Mouse (Mus musculus) adrenal gland, adult 2 months (tissue): ENCODE data around the gene Cpox. TPM values are rescaled to one million over a fixed set of nuclear protein-coding genes. Genes with fewer than 3 reads are reported as not detected.

Experiments
- DNase-seq: peaks from one replicate; pipeline ENCODE4 v3.0.0; 2021
- polyA plus RNA-seq: library from polyadenylated mRNA; depleted of rRNA; stranded (reverse); fragments of >200 nt; gene quantifications from 2 replicates; pipeline ENCODE4 v1.2.3, GENCODE M21; 2012
- total RNA-seq, 2 experiments: library from RNA; stranded (reverse); gene quantifications; 2 replicates each; pipeline ENCODE4 v1.2.3; 2021

Gene Cpox
- total and polyA plus RNA-seq, 3 experiments, result 10.1 to 17.0 (median 12.2) TPM

DNA sequence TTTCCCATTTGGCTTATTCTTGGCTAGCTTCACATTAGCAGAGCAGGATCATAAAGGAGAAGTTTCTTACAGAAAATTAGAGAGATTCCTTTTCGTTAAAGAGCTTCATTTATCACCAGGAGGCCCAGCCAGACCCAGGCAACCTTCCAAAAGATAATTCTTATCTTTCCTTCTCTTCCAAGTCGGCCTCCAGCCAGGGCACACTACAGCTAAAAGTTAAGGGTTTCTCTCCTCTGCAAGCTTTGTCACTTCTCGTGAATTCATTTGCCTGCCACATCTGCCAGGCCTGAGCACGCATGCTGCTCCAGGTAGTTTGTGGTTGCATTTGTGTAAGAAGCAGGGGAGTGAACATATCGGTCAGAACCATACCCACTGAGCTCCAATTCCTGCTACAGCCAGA is 828 bp upstream of the Cpox start:
- peak; percentile 23 for DNase-seq

DNA sequence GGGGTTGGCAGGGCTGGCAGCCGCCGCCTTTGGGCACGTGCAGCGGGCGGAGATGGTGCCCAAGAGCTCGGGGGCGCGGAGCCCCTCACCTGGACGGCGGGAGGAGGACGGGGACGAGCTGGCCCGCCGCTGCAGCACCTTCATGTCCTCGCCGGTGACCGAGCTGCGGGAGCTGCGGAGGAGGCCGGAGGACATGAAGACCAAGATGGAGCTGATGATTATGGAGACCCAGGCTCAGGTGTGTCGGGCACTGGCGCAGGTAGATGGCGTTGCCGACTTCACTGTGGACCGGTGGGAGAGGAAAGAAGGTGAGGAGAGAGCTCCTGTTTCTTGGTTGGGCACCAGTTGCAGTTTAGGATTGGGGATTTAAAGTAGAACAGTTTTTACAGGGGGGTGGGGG is 551 bp downstream of the Cpox start:
- DNase-seq, result no peak

DNA sequence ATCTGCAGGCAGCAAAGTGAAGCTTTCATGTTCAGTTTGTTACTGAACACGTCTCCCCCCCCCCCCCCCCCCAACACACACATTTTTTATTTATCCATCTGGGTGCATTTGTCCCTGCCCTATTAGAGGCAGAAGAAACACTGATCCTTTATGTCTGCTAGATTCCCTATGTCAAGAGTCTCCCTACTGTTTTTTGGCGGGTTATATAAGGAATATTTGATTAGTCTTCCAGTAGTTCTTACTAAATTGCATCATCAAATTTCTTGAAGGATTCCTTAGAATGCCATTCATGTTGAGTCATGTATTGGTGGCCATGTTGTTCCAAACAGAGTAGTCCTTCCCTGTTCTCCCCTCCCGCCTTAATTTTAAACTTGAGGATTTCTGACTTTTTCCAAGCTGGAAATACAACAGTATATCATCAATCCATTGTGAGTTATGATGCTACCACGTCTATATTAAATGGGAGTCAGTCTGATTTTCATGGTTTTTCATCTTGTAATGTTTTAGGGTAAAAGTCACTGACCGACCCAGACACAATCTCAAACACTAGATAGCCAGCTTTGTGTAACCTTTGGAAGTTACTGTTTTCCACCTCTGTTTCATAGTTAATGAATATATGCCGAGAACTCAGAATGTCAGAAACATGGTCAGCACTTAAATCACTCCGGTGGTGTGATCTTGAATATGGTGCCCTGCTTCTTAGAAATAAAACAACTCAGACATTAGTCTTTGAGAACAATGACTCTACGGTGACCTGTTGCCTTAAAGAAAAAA is 1.3 kb downstream of the Cpox start:
- DNase-seq, result no peak

DNA sequence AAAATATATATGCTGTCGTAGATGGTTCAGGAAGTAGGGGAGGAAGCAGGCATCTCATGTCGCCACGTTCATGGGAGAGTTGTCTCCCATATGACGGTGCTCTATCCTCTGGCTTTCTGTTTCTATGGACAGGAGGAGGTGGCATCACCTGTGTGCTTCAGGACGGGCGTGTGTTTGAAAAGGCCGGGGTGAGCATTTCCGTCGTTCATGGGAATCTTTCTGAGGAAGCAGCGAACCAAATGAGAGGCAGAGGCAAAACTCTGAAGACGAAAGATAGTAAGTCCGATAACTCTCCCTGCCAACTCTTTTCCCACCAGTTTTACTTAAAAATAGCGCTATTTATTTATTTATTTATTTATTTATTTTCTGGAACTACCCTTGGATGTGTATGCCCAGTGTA is 2.3 kb downstream of the Cpox start:
- DNase-seq, result no peak

DNA sequence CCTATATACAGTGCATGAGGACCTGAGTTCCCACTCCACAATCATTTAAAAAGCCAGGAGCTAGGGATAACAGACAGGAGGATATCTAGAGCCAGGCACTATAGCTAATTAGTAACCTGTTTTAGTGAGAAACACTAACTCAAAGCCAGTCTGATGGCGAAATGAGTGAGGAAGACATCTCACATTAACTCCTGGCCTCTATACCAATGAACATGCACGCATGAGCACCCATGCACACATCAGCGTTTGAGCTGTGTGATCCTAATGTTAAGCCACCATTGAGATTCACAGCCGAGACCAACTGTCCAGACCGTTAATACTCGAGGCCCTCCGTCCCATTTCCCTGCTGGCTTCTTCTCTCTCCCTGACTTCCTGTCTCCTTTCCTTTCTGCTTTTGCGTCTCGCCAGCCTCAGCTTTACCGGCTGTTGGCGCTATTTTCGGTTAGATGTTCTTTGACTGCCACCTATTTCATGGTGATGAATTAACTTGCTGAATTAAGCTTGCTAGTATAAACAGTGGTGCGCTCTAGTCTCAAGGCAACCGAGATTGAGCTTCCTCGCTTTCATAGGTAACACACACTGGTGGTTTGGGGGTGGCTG is 3.8 kb downstream of the Cpox start:
- no peak for DNase-seq

DNA sequence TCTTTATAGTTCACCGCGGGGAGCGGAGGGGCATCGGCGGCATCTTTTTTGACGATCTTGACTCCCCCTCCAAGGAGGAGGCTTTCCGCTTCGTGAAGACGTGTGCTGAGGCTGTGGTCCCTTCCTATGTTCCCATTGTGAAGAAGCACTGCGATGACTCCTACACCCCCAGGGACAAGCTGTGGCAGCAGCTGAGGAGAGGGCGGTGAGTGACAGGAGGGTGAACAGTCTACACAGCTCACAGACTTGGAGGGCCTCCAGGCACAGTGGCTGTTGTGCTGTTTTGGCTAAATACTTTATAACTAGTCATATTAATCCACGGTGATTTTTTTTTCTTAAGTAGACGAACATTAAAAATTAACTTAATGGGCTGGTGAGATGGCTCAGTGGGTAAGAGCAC is 5.2 kb downstream of the Cpox start:
- DNase-seq, result no peak

DNA sequence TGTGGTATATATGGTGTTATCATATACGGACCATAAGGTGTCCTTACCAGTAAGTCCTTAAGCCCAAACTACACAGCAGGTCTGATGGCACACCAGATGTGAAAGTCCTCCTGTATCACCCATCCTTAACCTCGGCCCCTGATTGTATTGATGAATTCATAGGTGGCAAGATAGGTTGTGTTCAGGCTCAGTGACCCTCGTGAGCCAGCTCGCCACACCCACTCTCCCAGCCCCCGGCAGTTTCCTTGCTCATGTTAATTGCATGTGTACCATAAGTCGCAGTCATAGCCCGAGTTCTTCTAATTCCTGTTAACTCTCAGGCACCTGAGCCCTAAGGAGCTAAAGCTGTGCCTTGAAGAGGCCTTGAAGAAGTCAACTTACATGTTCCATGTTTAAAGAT is 6.1 kb downstream of the Cpox start:
- no peak for DNase-seq

- no peak for DNase-seq
These were observed 6.5 kb downstream of the Cpox start for GRCm38 (mm10) chr16:58676633-58677032.

DNA sequence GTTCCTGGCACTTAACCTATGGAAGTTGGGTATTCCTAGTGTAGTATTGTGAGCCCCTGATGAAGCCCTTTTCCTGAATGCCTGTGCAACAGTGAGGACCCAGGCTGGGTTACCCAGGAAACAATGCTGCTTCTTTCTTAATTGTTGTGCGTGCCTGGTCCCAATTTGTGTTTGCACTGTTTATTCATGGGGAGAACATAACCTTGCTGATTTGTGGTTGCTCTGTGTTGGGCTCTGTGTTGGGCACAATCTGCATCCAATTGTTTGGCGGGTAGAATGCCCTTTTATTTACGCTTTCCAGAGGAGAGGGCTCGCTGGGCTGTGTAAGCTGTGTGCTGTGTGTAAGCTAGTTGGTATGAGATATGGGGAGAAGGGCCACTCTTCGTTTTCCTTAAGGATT is 7.4 kb downstream of the Cpox start:
- DNase-seq, result no peak

GRCm38 (mm10) chr16:58678660-58679059 is 8.6 kb downstream of the Cpox start:
- DNase-seq, result no peak

DNA sequence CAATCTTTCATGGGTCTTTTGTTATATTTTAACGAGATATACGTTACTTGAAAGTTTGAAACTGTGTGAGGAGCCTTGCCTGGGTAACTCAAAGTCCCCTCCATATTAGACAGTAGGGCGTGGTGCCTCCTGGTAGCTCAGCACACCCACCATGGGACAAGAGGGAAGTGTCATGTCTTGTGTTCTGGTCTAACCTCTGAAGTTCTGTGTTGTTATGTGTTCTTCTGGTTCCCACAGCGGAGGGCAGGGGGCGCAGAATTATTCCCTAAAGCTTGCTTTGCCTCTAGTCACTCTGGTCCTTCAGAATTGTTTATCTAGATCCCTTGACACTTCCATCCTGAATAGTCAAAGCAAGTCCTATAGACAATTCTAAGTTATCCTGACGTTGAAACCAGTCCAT is 12.0 kb downstream of the Cpox start:
- no peak for DNase-seq

DNA sequence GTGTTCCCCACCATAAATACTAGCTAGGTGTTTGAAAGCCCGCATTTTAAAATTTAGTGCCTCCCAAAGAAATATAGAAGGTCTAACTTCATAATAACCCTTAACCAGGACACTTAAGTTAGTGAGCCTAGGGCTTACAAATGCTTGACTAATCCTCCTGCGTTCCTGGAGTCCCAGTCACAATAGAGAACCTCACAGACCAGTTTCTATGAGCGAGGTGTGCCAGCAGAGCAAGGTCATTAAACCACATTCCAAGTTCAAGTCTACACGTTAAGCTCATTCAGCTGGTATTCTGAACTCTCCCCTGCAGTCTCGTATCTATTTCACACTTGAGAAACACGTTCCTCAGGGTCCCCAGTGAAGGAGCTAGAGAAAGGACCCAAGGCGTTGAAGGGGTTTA is 12.8 kb downstream of the Cpox start:
- DNase-seq, result no peak

DNA sequence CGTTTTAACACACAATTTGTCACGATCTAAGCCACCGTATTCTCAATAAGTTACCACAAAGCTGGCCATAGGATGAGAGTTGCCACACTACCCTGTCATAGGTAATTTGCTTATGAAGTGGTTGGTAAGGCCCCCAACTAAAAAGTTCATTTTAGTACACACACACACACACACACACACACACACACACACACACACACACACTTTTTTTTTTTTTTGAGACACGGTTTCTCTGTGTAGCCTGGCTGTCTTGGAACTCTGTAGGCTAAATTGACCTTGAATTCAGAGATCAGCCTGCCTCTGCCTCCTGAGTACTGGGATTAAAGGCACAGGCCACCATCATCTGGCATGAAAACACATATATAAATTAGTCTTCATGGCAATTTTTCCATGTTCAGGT is 13.8 kb downstream of the Cpox start:
- DNase-seq, result no peak

DNA sequence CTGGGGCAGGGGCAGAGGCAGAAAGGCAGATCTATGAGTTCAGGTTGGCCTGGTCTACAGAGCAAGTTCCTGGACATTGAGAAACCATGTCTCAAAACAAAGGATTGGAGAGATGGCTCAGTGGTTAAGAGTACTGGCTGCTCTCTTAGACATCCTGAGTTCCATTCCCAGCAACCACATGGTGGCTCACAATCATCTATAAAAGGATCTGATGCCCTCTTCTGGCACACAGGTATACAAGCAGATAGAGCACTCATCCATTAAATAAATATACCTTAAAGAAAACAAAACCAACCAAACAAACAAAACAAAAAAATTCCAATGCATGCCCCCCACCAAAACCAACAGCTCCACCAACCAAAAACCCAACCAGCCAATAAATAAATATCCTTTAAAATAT is 14.4 kb downstream of the Cpox start:
- DNase-seq, result no peak

GRCm38 (mm10) chr16:58685548-58686537 is 15.8 kb downstream of the Cpox start:
- no peak for DNase-seq

DNA sequence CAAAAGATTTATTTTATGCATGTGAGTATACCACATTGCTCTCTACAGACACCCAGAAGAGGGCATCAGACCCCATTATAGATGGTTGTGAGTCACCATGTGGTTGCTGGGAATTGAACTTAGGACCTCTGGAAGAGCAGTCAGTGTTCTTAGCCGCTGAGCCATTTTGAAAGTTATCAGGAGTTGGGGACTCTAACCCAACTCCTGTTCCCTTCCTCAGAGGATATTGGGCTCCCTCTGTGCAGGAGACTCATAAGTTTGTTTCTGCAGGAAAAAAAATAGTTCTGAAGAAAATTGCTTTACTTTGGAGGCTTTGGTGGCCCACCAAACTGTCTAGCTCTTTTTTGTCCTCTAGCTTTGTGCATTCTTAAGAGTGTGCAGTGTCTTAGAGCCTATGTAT is 18.4 kb downstream of the Cpox start:
- DNase-seq, result no peak

- DNase-seq, result no peak
These were observed 19.6 kb downstream of the Cpox start for GRCm38 (mm10) chr16:58689555-58690169.

DNA sequence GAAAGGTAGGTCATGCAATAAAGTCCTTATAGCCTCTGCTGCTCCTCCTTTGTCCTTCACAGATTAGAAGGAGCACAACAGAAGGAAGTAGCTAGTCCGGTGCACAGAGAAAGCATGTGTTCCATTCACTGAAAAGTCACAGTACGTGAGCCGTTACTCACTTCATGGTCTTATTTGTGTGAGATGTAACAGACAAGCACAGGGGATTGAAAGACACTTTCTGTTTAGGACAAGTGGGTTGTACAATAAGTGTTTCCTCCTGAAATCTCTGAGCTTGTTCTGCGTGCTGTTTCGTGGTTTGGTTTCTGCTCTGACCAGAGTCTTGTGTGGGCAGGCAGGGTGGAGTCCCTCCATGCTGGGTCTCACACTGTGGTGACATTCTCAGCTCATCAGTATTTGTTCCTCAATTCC is 20.2 kb downstream of the Cpox start:
- DNase-seq, result no peak

DNA sequence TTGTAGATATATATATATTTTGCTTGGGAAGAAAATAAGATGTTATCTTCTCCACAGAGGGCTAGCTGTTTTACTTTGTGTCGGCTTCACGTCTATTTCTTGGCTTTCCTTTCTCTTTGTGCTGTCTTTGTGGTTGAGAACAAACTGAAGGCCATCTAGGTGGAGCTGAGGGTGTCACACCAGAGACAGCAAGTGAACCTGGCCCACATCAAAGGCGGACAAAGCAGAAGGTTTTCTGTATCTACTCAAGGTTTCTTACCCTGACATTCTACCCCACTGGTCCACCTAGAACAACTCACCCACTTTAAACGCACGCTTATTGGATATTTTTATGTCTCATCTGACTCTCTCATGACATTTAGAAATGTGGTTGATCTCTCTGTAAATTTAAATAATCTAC is 24.0 kb downstream of the Cpox start:
- DNase-seq, result no peak

GRCm38 (mm10) chr16:58696796-58697195 is 26.7 kb downstream of the Cpox start:
- DNase-seq, result no peak

DNA sequence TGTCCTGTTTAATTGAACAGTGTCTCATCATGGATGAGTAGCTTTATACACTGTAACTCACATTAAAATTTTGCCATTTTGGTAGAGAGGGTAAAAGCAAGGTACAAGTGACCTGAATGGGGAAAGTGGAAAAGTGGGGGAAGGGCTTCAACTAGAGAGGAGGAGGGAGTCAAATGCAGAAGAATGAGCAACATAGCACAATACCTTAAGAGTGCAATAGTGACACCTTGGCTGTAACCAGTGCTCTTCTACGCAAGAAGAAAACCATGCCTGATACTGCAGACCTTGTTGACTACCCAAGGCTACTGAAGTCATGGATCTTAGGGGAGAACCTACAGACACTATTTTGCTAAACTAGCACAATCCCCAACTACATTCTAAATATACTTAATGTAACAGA is 27.2 kb downstream of the Cpox start:
- no peak for DNase-seq

DNA sequence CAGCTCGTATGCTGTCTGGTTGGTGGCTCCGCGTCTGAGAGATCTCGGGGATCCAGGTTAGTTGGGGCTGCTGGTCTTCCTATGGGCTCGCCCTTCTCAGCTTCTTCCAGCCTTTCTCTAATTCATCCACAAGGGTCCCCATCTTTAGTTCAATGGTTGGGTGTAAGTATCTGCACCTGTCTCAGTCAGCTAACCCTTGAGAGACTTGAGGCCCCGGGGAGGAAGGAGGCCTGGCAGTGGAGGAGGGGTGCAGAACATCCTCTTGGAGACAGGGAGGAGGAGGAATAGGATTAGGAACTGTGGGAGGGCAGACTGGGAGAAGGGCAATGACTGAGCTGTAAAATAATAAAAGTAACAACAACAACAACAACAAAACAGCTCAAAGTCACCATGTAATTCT is 30.1 kb downstream of the Cpox start:
- no peak for DNase-seq
